Mouse (Mus musculus): ENCODE data around the gene Cdh23. TPM values are rescaled to one million over a fixed set of nuclear protein-coding genes. Genes with fewer than 3 reads are reported as not detected.

Gene Cdh23
- total RNA-seq, 1 experiment from 2014 or later, result not detected

GRCm38 (mm10) chr10:60585691-60586090 lies 110.6 kb downstream of the Cdh23 start:
- no peak for ATAC-seq (replicated peaks; ENCODE audit: low read depth, poor library complexity, severe bottlenecking)

- no peak for ATAC-seq (replicated peaks; ENCODE audit: low read depth, poor library complexity, severe bottlenecking)
These were observed 113.3 kb downstream of the Cdh23 start for GRCm38 (mm10) chr10:60582956-60583355.

GRCm38 (mm10) chr10:60580666-60581065 lies 115.6 kb downstream of the Cdh23 start:
- no peak for ATAC-seq (replicated peaks; ENCODE audit: low read depth, poor library complexity, severe bottlenecking)

- ATAC-seq (replicated peaks; ENCODE audit: low read depth, poor library complexity, severe bottlenecking), result no peak
These were observed 117.4 kb downstream of the Cdh23 start for GRCm38 (mm10) chr10:60578738-60579538.

GRCm38 (mm10) chr10:60577920-60578737 lies 118.2 kb downstream of the Cdh23 start:
- ATAC-seq (replicated peaks; ENCODE audit: low read depth, poor library complexity, severe bottlenecking), result 0 out of 2 replicates have a peak, but pooled peaks have one; percentile 2

- ATAC-seq (replicated peaks; ENCODE audit: low read depth, poor library complexity, severe bottlenecking), result peak; percentile 80
These were observed 119.0 kb downstream of the Cdh23 start for GRCm38 (mm10) chr10:60577125-60577919.

- ATAC-seq (replicated peaks; ENCODE audit: low read depth, poor library complexity, severe bottlenecking), result no peak
These were observed 121.4 kb downstream of the Cdh23 start for GRCm38 (mm10) chr10:60574851-60575250.

- ATAC-seq (replicated peaks; ENCODE audit: low read depth, poor library complexity, severe bottlenecking), result no peak
These were observed 124.8 kb downstream of the Cdh23 start for GRCm38 (mm10) chr10:60571491-60571890.

- ATAC-seq (replicated peaks; ENCODE audit: low read depth, poor library complexity, severe bottlenecking), result peak; percentile 83
These were observed 129.8 kb downstream of the Cdh23 start for GRCm38 (mm10) chr10:60566369-60567037.

- ATAC-seq (replicated peaks; ENCODE audit: low read depth, poor library complexity, severe bottlenecking), result no peak
These were observed 132.2 kb downstream of the Cdh23 start for GRCm38 (mm10) chr10:60564136-60564535.

- no peak for ATAC-seq (replicated peaks; ENCODE audit: low read depth, poor library complexity, severe bottlenecking)
These were observed 133.3 kb downstream of the Cdh23 start for GRCm38 (mm10) chr10:60562946-60563345.

GRCm38 (mm10) chr10:60558491-60558927 lies 137.8 kb downstream of the Cdh23 start:
- ATAC-seq (replicated peaks; ENCODE audit: low read depth, poor library complexity, severe bottlenecking), result no peak

- ATAC-seq (replicated peaks; ENCODE audit: low read depth, poor library complexity, severe bottlenecking), result no peak
These were observed 143.2 kb downstream of the Cdh23 start for GRCm38 (mm10) chr10:60552951-60553635.

- ATAC-seq (replicated peaks; ENCODE audit: low read depth, poor library complexity, severe bottlenecking), result peak; percentile 45
These were observed 157.0 kb downstream of the Cdh23 start for GRCm38 (mm10) chr10:60539164-60539914.

GRCm38 (mm10) chr10:60536098-60536811 lies 160.0 kb downstream of the Cdh23 start:
- peak; percentile 89 for ATAC-seq (replicated peaks; ENCODE audit: low read depth, poor library complexity, severe bottlenecking)

GRCm38 (mm10) chr10:60532502-60532901 lies 163.8 kb downstream of the Cdh23 start:
- no peak for ATAC-seq (replicated peaks; ENCODE audit: low read depth, poor library complexity, severe bottlenecking)

GRCm38 (mm10) chr10:60531349-60531748 lies 164.9 kb downstream of the Cdh23 start:
- peak; percentile 93 for ATAC-seq (replicated peaks; ENCODE audit: low read depth, poor library complexity, severe bottlenecking)

- ATAC-seq (replicated peaks; ENCODE audit: low read depth, poor library complexity, severe bottlenecking), result 0 out of 2 replicates have a peak, but pooled peaks have one; percentile 9
These were observed 165.7 kb downstream of the Cdh23 start for GRCm38 (mm10) chr10:60530633-60531032.

All from common myeloid progenitor, adult 5-6 weeks (primary cell).